In genomic region chr8:85590258-85590657, GRCm38 (mm10) we compare ENCODE assay signal across 25 mouse cellular contexts. TPM values are rescaled to one million over a fixed set of nuclear protein-coding genes. Genes with fewer than 3 reads are reported as not detected.
A peak's percentile ranks its signal among the peaks of the same experiment; 100 is the strongest.
DNase-seq lines count a peak whose midpoint lies in the region; ATAC-seq and TF ChIP-seq lines count a peak whose summit lies in the region.
"Had no signal": no experiment of that assay in that cellular context is flagged by ENCODE, and none has a peak within 500 bp of the region (broad histone marks: within the 10 kb centered on the region; RNA-seq: fewer than 3 reads in every experiment).

No protein-coding gene starts in this region.

- no peaks in the 10 kb centered on the region; the same call in 1 of the 2 replicates for H3K4me1 ChIP-seq in heart, adult 2 months (ENCODE audit: control insufficient read depth, insufficient read depth, low read length)
- H3K4me1 ChIP-seq in heart, embryonic 11.5 days (ENCODE audit: control insufficient read depth, insufficient read depth, low read length): no peaks in the 10 kb centered on the region
- no peaks in the 10 kb centered on the region for H3K4me1 ChIP-seq in lung, postnatal 0 days (ENCODE audit: insufficient read depth, low read depth, low read length)
- H3K4me1 ChIP-seq: hindbrain, embryonic 12.5 days; hindbrain, embryonic 15.5 days had no signal

- no peak for TF ChIP-seq POLR2A in heart, adult 2 months (IDR thresholded peaks at IDR 0.05; ENCODE audit: insufficient read depth, low read depth, low read length)

- no peaks in the 10 kb centered on the region for H3K79me2 ChIP-seq in heart, adult 2 months (replicated peaks; ENCODE audit: control insufficient read depth, insufficient read depth, low read length)

- no peaks in the 10 kb centered on the region for H3K27me3 ChIP-seq in heart, adult 2 months (ENCODE audit: control insufficient read depth, insufficient read depth, low read length)
- H3K27me3 ChIP-seq in heart, embryonic 11.5 days (ENCODE audit: control insufficient read depth, insufficient read depth, low read length): no peaks in the 10 kb centered on the region
- H3K27me3 ChIP-seq in lung, postnatal 0 days (replicated peaks; ENCODE audit: insufficient read depth, low read length): no peaks in the 10 kb centered on the region
- H3K27me3 ChIP-seq: CH12.LX; hindbrain, embryonic 12.5 days; hindbrain, embryonic 15.5 days had no signal

- no peak overlapping the region for H3K4me3 ChIP-seq in heart, adult 2 months
- no peak overlapping the region for H3K4me3 ChIP-seq in heart, embryonic 11.5 days (ENCODE audit: low read depth, low read length)
- H3K4me3 ChIP-seq in lung, postnatal 0 days (ENCODE audit: low read depth, low read length): no peak overlapping the region
- H3K4me3 ChIP-seq: forebrain, embryonic 10.5 days; gastrocnemius, adult 2 months; heart, embryonic 10.5 days; hindbrain, embryonic 12.5 days; hindbrain, embryonic 15.5 days had no signal

- H3K4me2 ChIP-seq in heart, embryonic 11.5 days: no peak overlapping the region
- no peak overlapping the region for H3K4me2 ChIP-seq in lung, postnatal 0 days (replicated peaks; ENCODE audit: low read depth, low read length)
- H3K4me2 ChIP-seq: hindbrain, embryonic 12.5 days; hindbrain, embryonic 15.5 days had no signal

- H3K36me3 ChIP-seq in heart, adult 2 months (ENCODE audit: control insufficient read depth, insufficient read depth, low read length): peaks cover 4% of the 10 kb centered on the region
- no peaks in the 10 kb centered on the region for H3K36me3 ChIP-seq in heart, embryonic 11.5 days (ENCODE audit: control insufficient read depth, insufficient read depth, low read length)
- H3K36me3 ChIP-seq in lung, postnatal 0 days (ENCODE audit: insufficient read depth, low read length): no peaks in the 10 kb centered on the region
- H3K36me3 ChIP-seq: forebrain, embryonic 10.5 days; heart, embryonic 10.5 days; hindbrain, embryonic 12.5 days; hindbrain, embryonic 15.5 days had no signal

- H3K9me3 ChIP-seq in heart, embryonic 11.5 days (replicated peaks; ENCODE audit: control insufficient read depth, low read length): no peaks in the 10 kb centered on the region
- no peaks in the 10 kb centered on the region for H3K9me3 ChIP-seq in lung, postnatal 0 days (ENCODE audit: low read length)
- H3K9me3 ChIP-seq: forebrain, embryonic 10.5 days; heart, embryonic 10.5 days; hindbrain, embryonic 12.5 days; hindbrain, embryonic 15.5 days had no signal

- no peak for DNase-seq in heart, adult 2 months
- DNase-seq in lung, postnatal 0 days (ENCODE audit: low spot score): peak; percentile 50
- DNase-seq in lung, postnatal 10 days: no peak
- peak; percentile 79 for DNase-seq in ES-CJ7 (ENCODE audit: low read depth, low spot score)
- DNase-seq in large intestine, adult 2 months (ENCODE audit: low read depth, low spot score): peak; percentile 55
- DNase-seq in adipocyte (ENCODE audit: low spot score): no peak
- no peak for DNase-seq in right cerebral cortex, postnatal 4 days
- DNase-seq: adrenal gland, postnatal 10 days; adrenal gland, postnatal 36 days; B cell, adult 2 months; cerebellum, adult 18-20 months; cerebellum, adult 9-10 months; cerebellum, postnatal 14 days; forebrain, postnatal 0 days; gastrocnemius, adult 2 months; gastrocnemius, postnatal 14 days; heart, adult 18-20 months had no signal

- no peak for TF ChIP-seq EP300 in heart, adult 2 months (IDR thresholded peaks at IDR 0.05; ENCODE audit: insufficient read depth, low read depth, low read length)
- TF ChIP-seq EP300 in lung, postnatal 0 days (IDR thresholded peaks at IDR 0.05): peak; percentile 34; the same call in 1 of the 2 replicates

- intact Hi-C loops in heart, adult 2 months (cut with DNase I): loop anchor here (5.0 kb wide), 1 partner anchor 33 kb away; the partner anchor contains the start of gene Dnaja2

- TF ChIP-seq CTCF in heart, adult 2 months (IDR thresholded peaks at IDR 0.05): no peak
- TF ChIP-seq CTCF in lung, postnatal 0 days (IDR thresholded peaks at IDR 0.05): no peak

- H3K9ac ChIP-seq in heart, adult 2 months (ENCODE audit: low read depth, low read length): no peak overlapping the region
- no peak overlapping the region for H3K9ac ChIP-seq in heart, embryonic 11.5 days (ENCODE audit: low read depth, low read length)
- H3K9ac ChIP-seq in lung, postnatal 0 days (replicated peaks; ENCODE audit: low read depth): no peak overlapping the region
- H3K9ac ChIP-seq: forebrain, postnatal 0 days; hindbrain, embryonic 12.5 days; hindbrain, embryonic 15.5 days had no signal

- peak overlapping the region; percentile 18 for H3K27ac ChIP-seq in heart, adult 2 months
- H3K27ac ChIP-seq in heart, embryonic 11.5 days (ENCODE audit: low read depth, low read length): no peak overlapping the region
- no peak overlapping the region for H3K27ac ChIP-seq in lung, postnatal 0 days (ENCODE audit: low read length)
- H3K27ac ChIP-seq: forebrain, embryonic 10.5 days; gastrocnemius, adult 2 months; heart, embryonic 10.5 days; hindbrain, embryonic 12.5 days; hindbrain, embryonic 15.5 days had no signal

- no peak for ATAC-seq in heart, embryonic 11.5 days (replicated peaks; ENCODE audit: insufficient number of reproducible peaks, low FRiP score, low TSS enrichment)
- no peak for ATAC-seq in lung, postnatal 0 days
- ATAC-seq: activated CD4-positive, CD25-positive, alpha-beta regulatory T cell, adult 4 months; forebrain, embryonic 14.5 days; forebrain, postnatal 0 days had no signal

- WGBS in heart, adult 2 months: 64% methylated on average over 1 of the region's 1 CpGs
- 66% methylated on average over 1 of the region's 1 CpGs for WGBS in heart, embryonic 11.5 days (ENCODE audit: insufficient replicate concordance)
- 20% methylated on average over 1 of the region's 1 CpGs for WGBS in lung, postnatal 0 days
- 28% methylated on average over 1 of the region's 1 CpGs for WGBS in large intestine, adult 2 months

RNA-seq across cellular contexts. Expression of gene Dnaja2, which starts 35.1 kb away (rescaled TPM):
- 100 to 1,000 TPM; 250 to 278 TPM for total RNA-seq in heart, adult 2 months (2021)
- 30.2 and 51.2 TPM in 2 replicates for polyA plus RNA-seq in heart, adult 2 months (2012; rRNA removed)
- polyA plus RNA-seq in heart, embryonic 11.5 days (2014; fragmentation: Nextera tagmentation; extraction: Ambion mirVana): 142 and 161 TPM in 2 replicates
- 95.7 and 107 TPM in 2 replicates for polyA plus RNA-seq in lung, postnatal 0 days (2015; fragmentation: Nextera tagmentation; extraction: Ambion mirVana)
- polyA plus RNA-seq in large intestine, adult 2 months (2012; rRNA removed): 13.9 and 14.9 TPM in 2 replicates

Comparison
In these comparisons a context has a peak if more than half of its experiments do, and no peak if none do; other contexts are left out.
1. DNase-seq: peak in lung, postnatal 0 days (single experiment), ES-CJ7 (single experiment) and large intestine, adult 2 months (single experiment); none in heart, adult 2 months (0 of 2), lung, postnatal 10 days (single experiment), adipocyte (single experiment) and right cerebral cortex, postnatal 4 days (single experiment).